Mouse (Mus musculus) common myeloid progenitor, adult 5-6 weeks (primary cell): ENCODE measurements around the gene Myrfl. TPM values are rescaled to one million over a fixed set of nuclear protein-coding genes. Genes with fewer than 3 reads are reported as not detected.

Source experiments
- total RNA-seq: library from RNA; stranded (forward); fragments of 200-1000, 187-1606 nt; gene quantifications from 2 replicates; pipeline ENCODE4 v1.2.3, GENCODE M21; 2017

The Myrfl gene
- total RNA-seq, 1 experiment from 2014 or later: not detected

Other genes with a start within 250 kb of the Myrfl start
- gene Rab3ip, start 53.9 kb upstream of the Myrfl start, total RNA-seq: 8.2 and 14.3 TPM in 2 replicates
- gene Gm10271, start 75.7 kb upstream of the Myrfl start, total RNA-seq: not detected in 2 replicates
- not detected in 2 replicates for gene Best3, start 89.4 kb upstream of the Myrfl start, total RNA-seq
- gene Lrrc10, start 148.4 kb upstream of the Myrfl start, total RNA-seq: not detected in 2 replicates
- gene Cct2, start 166.9 kb upstream of the Myrfl start, total RNA-seq: 664 and 671 TPM in 2 replicates